Mouse (Mus musculus) MEL (cell line): ENCODE data around the gene Scyl2.

Experiments
- EP300 ChIP-seq, 2 experiments: IDR thresholded peaks; 2 replicates each; pipeline ENCODE4 v1.6.1; 2011; ENCODE audit warnings: improper control_type of control experiment in 2 of 2, low read length in 2 of 2, low read depth in 1 of 2, mild to moderate bottlenecking in 1 of 2
- POLR2A ChIP-seq, 2 experiments: IDR thresholded peaks; 2 replicates each; pipeline ENCODE4 v1.6.1; 2011 to 2012; ENCODE audit warnings: low read length in 2 of 2, mild to moderate bottlenecking in 2 of 2, control low read depth in 1 of 2, improper control_type of control experiment in 1 of 2, low read depth in 1 of 2, moderate library complexity in 1 of 2; ENCODE audit not compliant: control insufficient read depth in 1 of 2, insufficient read depth in 1 of 2, poor library complexity in 1 of 2

GRCm38 (mm10) chr10:89695194-89695911 lies 9.3 kb upstream of the Scyl2 start:
- TF ChIP-seq POLR2A (IDR thresholded peaks at IDR 0.05; ENCODE audit: control insufficient read depth in 1 of 2, insufficient read depth in 1 of 2, low read depth in 1 of 2, low read length in 2 of 2, poor library complexity in 1 of 2) (peak in 1 of 2 experiments; percentile 82; a peak in 2 of 4 replicates), EP300 (IDR thresholded peaks at IDR 0.05; ENCODE audit: low read depth in 1 of 2, low read length in 2 of 2) (peak; percentile 57 to 67; a peak in 2 of 4 replicates)
